Mouse (Mus musculus) liver, postnatal 0 days (tissue): ENCODE measurements at regions not wholly inside any gene's neighbourhood (a gene's known extent, or its start where the extent isn't known, plus 50 kb on each side); places are given as distances from the start of the nearest gene placed in this dataset.

Experiments used
- ATAC-seq: fragments of 200-750 bp; cut with Nextera tagmentation; 2 replicates; pipeline ENCODE4 v1.8.0; 2017; ENCODE audit warnings: mild to moderate bottlenecking, moderate library complexity
- DNase-seq: peaks from one replicate; pipeline ENCODE4 v3.0.0-alpha.2; 2016
- H3K27ac ChIP-seq: fragments of 300-500 bp; sonication (generic); 2 replicates; pipeline ENCODE4 v1.5.1; 2014; ENCODE audit warnings: antibody characterized with exemption, moderate library complexity, mild to moderate bottlenecking, low read depth
- H3K27me3 ChIP-seq: fragments of 300-500 bp; sonication (generic); 2 replicates; pipeline ENCODE4 v1.6.1; 2014; ENCODE audit warnings: low read length, control low read depth, mixed read lengths; ENCODE audit not compliant: insufficient read depth
- H3K36me3 ChIP-seq: fragments of 300-500 bp; sonication (generic); replicated peaks from 2 replicates; pipeline ENCODE4 v1.6.1; 2014; ENCODE audit warnings: mild to moderate bottlenecking, control low read depth, low read length, moderate library complexity, mixed read lengths; ENCODE audit not compliant: insufficient read depth
- H3K4me1 ChIP-seq: fragments of 300-500 bp; sonication (generic); 2 replicates; pipeline ENCODE4 v1.6.1; 2014; ENCODE audit warnings: antibody characterized with exemption, mild to moderate bottlenecking, control low read depth; ENCODE audit not compliant: insufficient read depth
- H3K4me2 ChIP-seq: fragments of 300-500 bp; sonication (generic); 2 replicates; pipeline ENCODE4 v1.6.1; 2014; ENCODE audit warnings: low read depth, mild to moderate bottlenecking, low read length, moderate library complexity, mixed read lengths
- H3K4me3 ChIP-seq: fragments of 300-500 bp; sonication (generic); 2 replicates; pipeline ENCODE4 v1.5.1; 2014; ENCODE audit warnings: low read depth, low read length
- H3K9ac ChIP-seq: fragments of 300-500 bp; sonication (generic); replicated peaks from 2 replicates; pipeline ENCODE4 v1.6.1; 2014; ENCODE audit warnings: mild to moderate bottlenecking, moderate library complexity
- H3K9me3 ChIP-seq: fragments of 300-500 bp; sonication (generic); 2 replicates; pipeline ENCODE4 v1.6.1; 2016; ENCODE audit warnings: mild to moderate bottlenecking, control low read depth, low read length, mixed read lengths
- CTCF ChIP-seq: sonication (generic); IDR thresholded peaks from 2 replicates; pipeline ENCODE4 v1.5.1; 2016; ENCODE audit warnings: antibody characterized with exemption, low read depth
- EP300 ChIP-seq: IDR thresholded peaks from 2 replicates; pipeline ENCODE4 v1.6.1; 2016; ENCODE audit warnings: antibody characterized with exemption, low read depth, mild to moderate bottlenecking
- WGBS: fragments of 180-500 bp; shearing (Covaris S2); extraction: QIAGEN DNeasy Blood & Tissue Kit; methylation state at CpG from one replicate; pipeline ENCODE4 v1.1.7; 2014; ENCODE audit not compliant: insufficient replicate concordance; 5-methylcytosine and 5-hydroxymethylcytosine counted together

DNA sequence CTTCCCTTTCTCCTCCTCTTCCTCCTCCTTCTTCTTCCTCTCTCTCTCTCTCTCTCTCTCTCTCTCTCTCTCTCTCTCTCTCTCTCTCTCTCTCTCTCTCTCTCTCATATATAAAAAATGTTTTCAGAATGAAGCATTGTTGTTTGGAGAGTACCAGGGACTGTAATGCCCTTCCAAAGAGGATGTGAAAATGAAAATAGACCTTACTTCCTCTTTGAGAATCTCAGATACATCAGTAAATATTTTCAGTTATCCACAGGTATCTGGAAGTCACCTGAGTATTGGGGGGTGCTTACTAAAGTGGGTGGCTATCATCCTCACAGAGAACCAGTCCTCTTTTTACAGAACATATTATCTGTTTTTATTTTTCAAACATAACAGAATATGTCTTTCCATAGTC, 632.6 kb upstream of the Gm10131 start:
- Histone ChIP-seq H3K9me3 (no peaks in the 10 kb centered on the region), H3K9ac (no peak overlapping the region), H3K4me3 (no peak overlapping the region), H3K27me3 (no peaks in the 10 kb centered on the region), H3K4me1 (peaks cover 2% of the 10 kb centered on the region; the same call in 1 of the 2 replicates), H3K36me3 (no peaks in the 10 kb centered on the region), H3K27ac (no peak overlapping the region), H3K4me2 (no peak overlapping the region)
- ATAC-seq (no peak), DNase-seq (no peak)
- no peak for TF ChIP-seq CTCF
- no peak for TF ChIP-seq EP300

DNA sequence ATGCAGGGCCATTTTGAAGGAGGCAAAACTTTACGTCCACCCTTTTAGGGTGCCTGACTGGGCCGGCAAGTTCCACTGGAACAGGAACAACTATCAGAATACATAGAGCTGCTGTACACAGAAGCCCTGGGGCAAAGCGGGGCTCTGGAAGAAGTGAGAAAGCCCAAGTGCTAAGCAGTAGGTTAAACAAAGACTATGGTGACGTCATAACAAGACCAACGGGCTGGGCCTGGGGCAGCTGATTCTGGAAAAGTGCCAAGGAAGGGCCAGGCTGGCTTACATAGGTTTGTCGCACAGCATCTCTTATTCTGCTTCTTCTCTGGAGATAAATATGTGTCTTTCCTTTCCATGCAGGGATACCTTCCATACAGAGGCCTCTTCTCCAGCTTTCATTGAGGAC, 631.6 kb upstream of the Gm10131 start:
- 62% methylated on average over 6 of the region's 6 CpGs for WGBS
- Histone ChIP-seq H3K9me3 (no peaks in the 10 kb centered on the region), H3K27me3 (no peaks in the 10 kb centered on the region), H3K4me2 (no peak overlapping the region), H3K36me3 (no peaks in the 10 kb centered on the region), H3K4me3 (no peak overlapping the region), H3K27ac (no peak overlapping the region), H3K4me1 (peaks cover 2% of the 10 kb centered on the region; the same call in 1 of the 2 replicates), H3K9ac (no peak overlapping the region)
- DNase-seq (no peak), ATAC-seq (no peak)
- TF ChIP-seq EP300 (no peak), CTCF (no peak)

DNA sequence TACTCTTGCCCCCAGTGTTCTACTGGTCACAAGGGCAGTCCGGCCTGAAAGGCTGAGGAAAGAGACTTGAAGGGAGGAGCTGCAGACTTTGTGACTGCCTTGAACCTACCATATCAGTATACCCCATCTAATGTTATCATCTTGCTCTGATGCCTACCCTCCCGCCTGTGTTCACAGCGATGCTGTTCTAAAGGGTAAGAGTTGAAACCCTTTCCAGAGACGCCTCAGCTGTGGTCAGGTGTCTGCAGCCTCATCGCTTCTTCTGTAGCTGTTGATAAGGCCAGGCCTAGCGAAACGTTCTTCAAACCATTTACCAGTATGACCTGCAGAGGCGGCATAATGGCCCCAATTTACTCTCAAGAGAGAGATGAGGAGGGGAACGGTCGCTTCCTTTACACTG, 629.3 kb upstream of the Gm10131 start:
- DNase-seq (no peak), ATAC-seq (no peak)
- H3K4me3 ChIP-seq = no peak overlapping the region
- no peak overlapping the region for H3K9ac ChIP-seq
- no peak overlapping the region for H3K27ac ChIP-seq
- WGBS = 79% methylated on average over 10 of the region's 10 CpGs
- no peaks in the 10 kb centered on the region for H3K9me3 ChIP-seq
- no peaks in the 10 kb centered on the region for H3K36me3 ChIP-seq
- no peaks in the 10 kb centered on the region for H3K27me3 ChIP-seq
- TF ChIP-seq CTCF (no peak), EP300 (no peak)
- H3K4me2 ChIP-seq = no peak overlapping the region
- peaks cover 2% of the 10 kb centered on the region; the same call in 1 of the 2 replicates for H3K4me1 ChIP-seq

DNA sequence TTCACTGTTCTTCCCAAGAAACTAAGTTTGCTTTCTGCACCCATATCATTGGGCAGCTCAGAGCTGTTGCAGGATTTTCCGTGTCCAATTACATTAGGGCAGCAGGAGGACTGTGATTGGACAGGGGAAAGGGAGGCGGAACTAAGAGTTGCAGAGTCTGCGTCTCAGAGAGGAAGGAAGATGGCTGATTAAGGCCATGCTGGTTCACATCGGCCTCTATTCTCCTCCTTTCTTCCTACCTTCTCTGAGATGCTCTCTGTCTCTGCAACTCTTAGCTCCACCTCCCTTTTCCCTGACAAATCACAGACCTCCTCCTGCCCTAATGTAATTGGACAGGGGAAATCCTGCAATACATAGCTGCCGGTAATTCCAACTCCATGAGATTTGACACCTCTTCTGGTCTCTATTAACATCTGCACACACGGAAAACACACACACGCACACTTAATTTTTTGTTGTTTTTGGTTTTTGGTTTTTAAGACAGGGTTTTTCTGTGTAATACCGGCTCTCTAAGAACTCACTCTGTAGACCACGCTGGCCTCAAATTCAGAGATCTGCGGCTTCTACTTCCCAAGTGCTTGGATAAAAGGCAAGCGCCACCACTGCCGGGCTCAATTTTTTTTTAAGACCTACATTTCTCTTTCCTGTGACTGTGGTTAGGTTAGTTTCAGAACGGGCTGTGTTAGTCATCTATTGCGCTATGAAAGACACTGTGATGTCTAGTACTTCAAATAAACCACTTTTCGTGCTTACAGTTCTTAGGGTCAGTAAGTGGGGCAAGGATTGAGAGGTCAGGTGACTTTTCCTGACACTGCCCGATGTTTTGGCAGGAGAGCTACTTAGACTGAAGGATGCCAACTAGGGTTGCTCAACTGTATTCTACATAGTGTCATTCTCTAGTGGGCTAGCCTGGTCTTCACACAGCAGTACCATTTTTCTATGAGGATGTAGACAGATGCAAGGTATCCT, 628.6 kb upstream of the Gm10131 start:
- DNase-seq (no peak), ATAC-seq (no peak)
- Histone ChIP-seq H3K27me3 (no peaks in the 10 kb centered on the region), H3K36me3 (no peaks in the 10 kb centered on the region), H3K4me3 (no peak overlapping the region), H3K4me2 (no peak overlapping the region), H3K4me1 (peaks cover 2% of the 10 kb centered on the region; the same call in 1 of the 2 replicates), H3K27ac (no peak overlapping the region), H3K9ac (no peak overlapping the region), H3K9me3 (no peaks in the 10 kb centered on the region)
- WGBS = 72% methylated on average over 16 of the region's 16 CpGs
- TF ChIP-seq EP300 (no peak), CTCF (no peak)

DNA sequence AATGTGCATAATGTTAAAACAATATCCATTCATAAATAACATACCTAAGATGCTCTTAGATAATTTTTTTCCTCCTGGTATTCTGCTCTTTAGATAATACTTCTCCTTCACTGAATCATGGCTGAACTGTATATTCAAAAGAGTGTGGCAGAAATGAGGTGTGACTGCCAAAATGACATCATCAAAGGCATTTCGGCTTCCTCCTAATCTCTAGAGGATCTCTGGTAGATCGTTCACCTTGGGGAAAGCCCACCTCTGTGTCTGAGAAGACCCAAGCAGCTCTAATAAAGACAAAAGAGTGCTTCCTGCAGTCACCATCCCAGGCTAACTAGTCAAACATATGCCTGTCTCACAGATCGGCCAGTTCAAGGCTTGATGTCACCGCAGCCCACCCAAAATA, 624.7 kb upstream of the Gm10131 start:
- Histone ChIP-seq H3K27me3 (0 out of 2 replicates have a peak, but pooled peaks cover 3% of the 10 kb centered on the region), H3K4me3 (no peak overlapping the region), H3K4me2 (no peak overlapping the region), H3K4me1 (no peaks in the 10 kb centered on the region), H3K36me3 (no peaks in the 10 kb centered on the region), H3K27ac (no peak overlapping the region), H3K9me3 (no peaks in the 10 kb centered on the region), H3K9ac (no peak overlapping the region)
- no peak for ATAC-seq
- DNase-seq = no peak
- TF ChIP-seq CTCF = no peak
- 80% methylated on average over 4 of the region's 4 CpGs for WGBS

DNA sequence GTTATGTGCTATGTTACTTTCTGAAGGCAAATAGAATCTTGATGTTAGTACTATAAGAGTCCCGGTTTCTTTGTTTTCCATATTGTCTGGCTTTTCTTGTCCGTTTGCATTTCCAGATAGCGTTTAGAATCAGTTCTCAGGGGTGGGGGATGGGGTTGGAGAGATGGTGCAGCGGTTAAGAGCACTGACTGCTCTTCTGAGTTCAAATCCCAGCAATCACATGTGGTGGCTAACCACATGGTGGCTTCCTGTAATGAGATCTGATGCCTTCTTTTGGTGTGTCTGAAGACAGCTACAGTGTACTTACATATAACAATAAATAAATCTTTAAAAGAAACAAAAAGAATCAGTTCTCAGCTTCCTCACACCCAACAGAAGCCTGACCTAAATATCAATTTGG, 623.5 kb upstream of the Gm10131 start:
- Histone ChIP-seq H3K9ac (no peak overlapping the region), H3K9me3 (no peaks in the 10 kb centered on the region), H3K36me3 (no peaks in the 10 kb centered on the region), H3K27ac (no peak overlapping the region), H3K4me2 (no peak overlapping the region), H3K4me1 (no peaks in the 10 kb centered on the region), H3K27me3 (0 out of 2 replicates have a peak, but pooled peaks cover 3% of the 10 kb centered on the region), H3K4me3 (no peak overlapping the region)
- no peak for TF ChIP-seq CTCF
- no peak for TF ChIP-seq EP300
- WGBS = 67% methylated on average over 4 of the region's 4 CpGs
- ATAC-seq (no peak), DNase-seq (no peak)
